Mouse (Mus musculus) ES-E14 (cell line): ENCODE data around the gene Mphosph9. TPM values are rescaled to one million over a fixed set of nuclear protein-coding genes. Genes with fewer than 3 reads are reported as not detected.
"Not testable (repeated sequence)": the region's sequence is repeated elsewhere in the genome, so short reads cannot be mapped to it uniquely, and the experiment has no call there.

ENCODE experiments used
- DNase-seq: peaks from one replicate; pipeline ENCODE4 v3.0.0-alpha.2; 2013; ENCODE audit warnings: low read depth, low spot score
- H3K27ac ChIP-seq: 2 replicates; pipeline ENCODE4 v1.5.1; 2012; ENCODE audit warnings: low read depth, mild to moderate bottlenecking, low read length, moderate library complexity, mixed read lengths; ENCODE audit not compliant: poor library complexity, insufficient read depth, severe bottlenecking
- H3K36me3 ChIP-seq: 2 replicates; pipeline ENCODE4 v1.6.1; 2012; ENCODE audit warnings: mild to moderate bottlenecking, low read length, moderate library complexity, mixed read lengths; ENCODE audit not compliant: control insufficient read depth, poor library complexity, insufficient read depth, severe bottlenecking
- H3K4me1 ChIP-seq, 2 experiments: fragments of 150-350 bp in 1 of 2; sonication (generic) in 1 of 2; 2 replicates each; pipeline ENCODE4 v1.6.1; 2012; ENCODE audit warnings: low read length in 2 of 2, mild to moderate bottlenecking in 1 of 2, mixed read lengths in 1 of 2; ENCODE audit not compliant: control insufficient read depth in 2 of 2, insufficient read depth in 2 of 2, poor library complexity in 1 of 2
- H3K4me3 ChIP-seq, 2 experiments: fragments of 150-350 bp in 1 of 2; sonication (generic) in 1 of 2; 2 replicates each; pipeline ENCODE4 v1.5.1; 2012; ENCODE audit warnings: low read length in 2 of 2, low read depth in 1 of 2, mild to moderate bottlenecking in 1 of 2, mixed read lengths in 1 of 2; ENCODE audit not compliant: insufficient read depth in 1 of 2, poor library complexity in 1 of 2, severe bottlenecking in 1 of 2
- H3K9ac ChIP-seq: 2 replicates; pipeline ENCODE4 v1.6.1; 2012; ENCODE audit warnings: low read depth, mild to moderate bottlenecking, low read length, mixed read lengths; ENCODE audit not compliant: poor library complexity, insufficient read depth, severe bottlenecking
- H3K9me3 ChIP-seq: fragments of 150-350 bp; sonication (generic); 2 replicates; pipeline ENCODE4 v1.6.1; 2012; ENCODE audit warnings: low read depth, mild to moderate bottlenecking, low read length; ENCODE audit not compliant: control insufficient read depth, insufficient read depth
- CHD2 ChIP-seq: IDR thresholded peaks from 2 replicates; pipeline ENCODE4 v1.6.1; 2014; ENCODE audit warnings: mild to moderate bottlenecking, low read depth, low read length, inconsistent platforms
- HCFC1 ChIP-seq: IDR thresholded peaks from 2 replicates; pipeline ENCODE4 v1.6.1; 2012; ENCODE audit warnings: low read length, inconsistent platforms, borderline replicate concordance; ENCODE audit not compliant: insufficient read depth
- MAFK ChIP-seq: IDR thresholded peaks from 2 replicates; pipeline ENCODE4 v1.6.1; 2014; ENCODE audit warnings: mild to moderate bottlenecking, low read depth, low read length, inconsistent platforms; ENCODE audit not compliant: insufficient read depth
- ZC3H11A ChIP-seq: IDR thresholded peaks from 2 replicates; pipeline ENCODE4 v1.6.1; 2012; ENCODE audit warnings: low read depth, mild to moderate bottlenecking, inconsistent platforms, low read length, borderline replicate concordance
- ZNF384 ChIP-seq: IDR thresholded peaks from 2 replicates; pipeline ENCODE4 v1.6.1; 2012; ENCODE audit warnings: low read depth, low read length, inconsistent platforms
- in situ Hi-C, 2 experiments: fragments of 600-800 bp; cut with MboI; formaldehyde crosslinking; loops; one replicate each; pipeline ENCODE4 v1.15.1; 2025; ENCODE audit warnings: low sequenced_read_pairs in 2 of 2, inconsistent platforms in 1 of 2; ENCODE audit not compliant: unreplicated experiment in 2 of 2
- total RNA-seq: library from RNA; depleted of rRNA; stranded (reverse); fragments of 300-350 nt; gene quantifications from 2 replicates; pipeline ENCODE4 v1.2.3, GENCODE M21; 2012

The Mphosph9 gene
- total RNA-seq, 1 experiment: 15.8 TPM

DNA sequence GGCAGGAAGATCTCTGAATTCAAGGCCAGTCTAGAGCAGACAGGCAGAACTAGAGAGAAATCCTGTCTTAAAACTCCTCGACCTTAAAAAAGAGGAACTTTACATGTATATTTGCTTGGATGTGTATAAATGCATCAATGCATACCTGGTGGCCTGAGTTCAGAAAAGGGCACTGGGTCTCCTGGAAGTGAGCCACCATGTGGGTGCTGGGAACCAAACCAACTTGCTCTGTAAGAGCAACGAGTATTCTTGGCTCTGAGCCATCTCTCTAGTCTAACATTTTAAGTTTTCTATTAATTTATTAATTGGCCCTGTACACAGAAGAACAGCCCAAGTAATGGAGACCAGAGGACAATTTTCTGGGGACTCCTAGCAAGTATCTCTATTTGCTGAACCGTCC, 38.9 kb upstream of the Mphosph9 start:
- Histone ChIP-seq H3K9ac (no peak overlapping the region), H3K27ac (no peak overlapping the region), H3K4me1 (0 out of 4 replicates have a peak, but pooled peaks cover 0 to 2% of the 10 kb centered on the region in 2 experiments), H3K36me3 (peaks cover 20% of the 10 kb centered on the region), H3K4me3 (no peak overlapping the region), H3K9me3 (no peaks in the 10 kb centered on the region)
- in situ Hi-C loops: no loop called here
- no peak for DNase-seq
- TF ChIP-seq MAFK (no peak), ZNF384 (no peak), CHD2 (no peak), HCFC1 (no peak), ZC3H11A (no peak)

DNA sequence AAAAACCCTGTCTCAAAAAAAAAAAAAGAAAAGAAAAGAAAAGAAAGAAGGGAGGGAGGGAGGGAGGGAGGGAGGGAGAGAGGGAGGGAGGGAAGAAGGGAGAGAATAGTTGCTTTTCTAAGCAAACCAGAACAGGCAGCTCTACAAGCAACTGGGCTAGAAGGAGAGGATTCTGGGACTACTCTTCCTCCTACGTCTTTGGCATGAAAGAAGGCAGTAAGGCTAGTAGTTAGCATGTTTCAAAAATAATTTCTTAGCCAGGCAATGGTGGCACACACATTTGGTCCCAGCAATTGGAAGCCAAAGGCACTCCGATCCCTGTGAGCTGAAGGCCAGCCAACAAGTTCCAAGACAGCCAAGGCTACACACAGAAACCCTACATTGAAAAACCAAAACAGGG, 38.0 kb upstream of the Mphosph9 start:
- TF ChIP-seq CHD2 (no peak), HCFC1 (no peak), ZC3H11A (no peak), ZNF384 (no peak), MAFK (no peak)

DNA sequence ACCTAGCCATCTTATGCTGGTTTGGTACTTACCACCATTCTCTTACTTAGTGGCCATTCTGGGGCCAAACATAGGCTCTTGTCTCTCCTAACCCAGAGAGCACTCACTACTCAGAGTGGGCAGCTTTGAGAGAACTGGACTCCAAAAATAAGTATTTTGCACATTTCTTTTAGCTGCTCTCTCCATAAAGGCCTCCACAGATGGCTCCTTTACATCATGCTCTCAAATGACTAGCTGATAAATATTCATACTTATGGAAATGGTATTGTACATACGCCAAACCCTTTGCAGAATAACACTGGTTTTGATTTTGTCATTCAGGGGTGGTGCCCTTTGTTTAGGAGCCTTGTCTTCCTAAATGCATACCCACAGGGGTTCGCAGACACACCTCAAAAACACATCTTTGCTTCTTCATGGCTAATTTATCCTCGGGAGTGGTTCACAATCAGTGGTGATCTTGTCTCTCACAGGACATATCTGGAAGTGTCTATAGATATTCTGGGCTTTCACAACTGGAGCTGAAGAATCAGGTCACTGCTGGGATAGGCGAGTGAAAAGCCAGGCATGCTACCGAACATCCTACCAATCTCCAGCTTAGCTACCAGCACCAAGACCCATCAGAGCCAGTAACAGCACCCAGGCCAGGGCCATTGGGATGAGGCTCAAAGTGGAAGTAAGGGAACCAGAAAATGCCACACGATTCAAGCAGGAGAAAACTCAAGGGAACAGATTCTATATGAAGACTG, 36.6 kb upstream of the Mphosph9 start:
- peaks cover 6% of the 10 kb centered on the region for H3K36me3 ChIP-seq
- H3K4me3 ChIP-seq: no peak overlapping the region
- in situ Hi-C loops: no loop called here
- no peak for DNase-seq
- H3K4me1 ChIP-seq: 0 out of 4 replicates have a peak, but pooled peaks cover 0 to 2% of the 10 kb centered on the region in 2 experiments
- no peak overlapping the region for H3K27ac ChIP-seq
- no peaks in the 10 kb centered on the region for H3K9me3 ChIP-seq
- H3K9ac ChIP-seq: no peak overlapping the region
- TF ChIP-seq HCFC1: no peak
- TF ChIP-seq CHD2: no peak
- no peak for TF ChIP-seq ZNF384
- TF ChIP-seq MAFK: no peak
- TF ChIP-seq ZC3H11A: no peak

More for the DNA sequence above, 38.0 kb upstream of the Mphosph9 start:
- Histone ChIP-seq H3K4me1 (0 out of 4 replicates have a peak, but pooled peaks cover 0 to 2% of the 10 kb centered on the region in 2 experiments), H3K4me3 (no peak overlapping the region), H3K9me3 (no peaks in the 10 kb centered on the region), H3K27ac (no peak overlapping the region), H3K36me3 (peaks cover 15% of the 10 kb centered on the region), H3K9ac (no peak overlapping the region)
- DNase-seq: no peak
- in situ Hi-C loops: no loop called here

DNA sequence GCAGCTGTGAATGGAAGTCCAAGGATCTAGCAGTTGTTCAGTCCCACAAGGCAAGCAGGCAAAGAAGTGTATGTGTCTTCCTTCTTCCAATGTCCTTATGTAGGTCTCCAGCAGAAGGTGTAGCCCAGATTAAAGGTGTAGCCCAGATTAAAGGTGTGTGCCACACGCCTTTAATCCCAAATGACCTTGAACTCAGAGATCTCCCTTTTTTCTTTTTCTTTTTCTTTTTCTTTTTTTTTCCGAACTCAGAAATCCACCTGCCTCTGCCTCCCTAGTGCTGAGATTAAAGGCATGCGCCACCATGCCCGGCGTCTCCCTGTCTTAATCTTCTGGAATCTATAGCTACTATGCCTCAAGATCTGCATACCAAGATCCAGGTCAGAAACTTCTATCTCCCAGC, 35.2 kb upstream of the Mphosph9 start, which contains the start of gene Cdk2ap1:
Gene Cdk2ap1 (minus strand): TSS at position 101 of the 400 bp plus-strand sequence.
- in situ Hi-C loops, H3K4me3 ChIP-seq: not testable (repeated sequence)

DNA sequence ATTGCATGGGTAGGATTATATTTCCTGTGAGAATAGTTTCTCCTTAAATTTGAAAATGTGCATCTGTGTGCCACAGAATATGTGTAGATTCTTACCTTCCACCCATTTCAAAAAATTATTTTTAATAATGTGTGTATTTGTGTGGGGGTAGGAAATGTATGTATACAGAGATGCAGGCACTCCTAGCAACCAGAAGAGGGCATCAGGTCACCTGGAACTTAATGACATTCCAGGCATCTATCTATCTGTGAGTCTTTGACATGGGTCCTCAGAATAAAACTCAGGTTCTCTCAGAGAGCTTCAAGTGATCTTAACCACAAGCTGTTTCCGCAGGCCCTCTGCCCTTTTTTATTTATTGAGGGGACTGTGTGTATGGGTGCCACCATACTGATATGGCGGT, 31.9 kb upstream of the Mphosph9 start:
- H3K36me3 ChIP-seq: no peaks in the 10 kb centered on the region
- DNase-seq: no peak
- H3K9me3 ChIP-seq: no peaks in the 10 kb centered on the region
- H3K9ac ChIP-seq: no peak overlapping the region
- no peak overlapping the region for H3K4me3 ChIP-seq
- H3K27ac ChIP-seq: no peak overlapping the region
- TF ChIP-seq CHD2 (no peak), MAFK (no peak), ZC3H11A (no peak), ZNF384 (no peak), HCFC1 (no peak)
- in situ Hi-C loops: no loop called here
- peaks cover 3 to 7% of the 10 kb centered on the region in 2 experiments; a peak in 2 of 4 replicates for H3K4me1 ChIP-seq

More for the DNA sequence above, 35.2 kb upstream of the Mphosph9 start, which contains the start of gene Cdk2ap1:
- not testable (repeated sequence) for H3K9ac ChIP-seq, H3K27ac ChIP-seq, DNase-seq, H3K36me3 ChIP-seq, H3K4me1 ChIP-seq, H3K9me3 ChIP-seq
